Mouse (Mus musculus) brain, adult 2 months (tissue): ENCODE results near the gene Iglon5.
A peak's percentile ranks its signal among the peaks of the same experiment; 100 is the strongest.

Experiments
- DNase-seq: peaks from one replicate; pipeline ENCODE4 v3.0.0; 2011; ENCODE audit warnings: low read depth, low spot score

The Iglon5 gene

DNA sequence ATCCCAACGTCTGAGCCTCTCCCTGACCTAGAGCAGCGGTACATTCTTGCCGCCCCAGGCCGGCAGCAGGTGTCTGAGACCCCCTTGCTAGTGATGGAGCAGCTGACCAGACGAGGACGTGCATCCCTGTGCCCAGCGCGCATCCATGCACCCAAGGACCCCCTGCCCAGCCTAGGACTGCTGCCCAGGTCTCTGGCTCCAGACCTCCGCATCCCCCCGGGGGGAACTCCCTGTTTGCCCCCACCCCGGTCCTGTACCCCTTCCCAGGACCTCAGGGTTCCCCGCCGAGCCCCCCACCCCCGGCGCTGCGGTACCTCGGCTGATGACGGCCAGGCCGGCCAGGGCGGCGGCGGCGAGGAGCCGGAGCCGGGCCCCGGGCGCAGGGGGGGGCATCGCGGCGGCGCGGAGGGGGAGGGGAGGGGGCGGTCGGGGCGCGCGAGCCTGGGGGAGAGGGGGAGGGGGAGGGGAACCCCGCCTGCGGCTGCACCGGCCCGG lies at the start of gene Iglon5:
Iglon5 (minus strand) TSS at position 445 of the 495 bp plus-strand sequence.
- DNase-seq, result no peak

GRCm38 (mm10) chr7:43538524-43538923 lies 48.6 kb upstream of the Iglon5 start:
- DNase-seq, result no peak

GRCm38 (mm10) chr7:43532936-43533505 lies 43.1 kb upstream of the Iglon5 start:
- peak; percentile 31 for DNase-seq

DNA sequence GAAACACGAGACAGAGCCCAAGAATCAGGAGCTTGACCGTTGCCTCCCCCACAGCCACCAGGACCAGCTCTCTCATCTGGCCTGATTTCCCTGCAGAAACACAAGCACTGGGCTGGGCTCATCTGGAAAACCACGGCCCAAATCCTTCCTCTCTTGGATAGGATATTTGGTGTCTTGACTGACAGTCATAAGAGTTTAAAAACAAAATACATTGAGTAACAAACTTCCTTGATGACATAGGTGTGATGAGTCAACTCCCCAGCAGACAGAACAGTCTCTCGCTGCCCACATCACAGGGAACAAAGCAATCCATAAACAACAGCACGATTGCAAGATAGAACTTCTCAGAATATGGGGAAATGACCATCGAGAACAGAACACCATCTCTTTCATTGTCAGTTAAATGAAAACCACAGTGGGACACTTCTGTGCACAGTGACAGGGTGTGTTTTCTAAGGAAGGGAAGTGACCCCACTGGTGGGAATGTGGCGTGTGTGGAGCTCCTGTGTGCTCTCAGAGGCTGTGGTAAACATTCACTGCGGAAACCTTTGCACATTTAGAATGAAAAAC lies 40.4 kb upstream of the Iglon5 start:
- no peak for DNase-seq

DNA sequence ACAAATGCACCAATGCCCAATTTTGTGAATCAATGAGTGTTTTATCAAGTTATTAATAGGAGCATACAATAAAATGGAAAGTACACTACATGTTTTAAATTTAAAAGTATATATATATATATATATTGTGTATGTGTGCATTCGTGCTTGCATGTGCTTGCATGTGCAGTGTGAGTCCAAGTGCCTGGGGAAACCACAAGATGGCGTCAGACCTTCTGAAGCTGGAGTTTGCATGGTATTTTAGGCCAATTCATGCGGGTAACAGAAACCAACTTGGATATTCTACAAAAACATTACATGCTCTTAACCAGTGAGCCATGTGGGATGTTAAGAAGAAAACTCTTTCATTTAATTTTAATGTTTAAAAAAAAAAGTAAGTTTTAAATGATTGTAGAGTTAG lies 35.4 kb upstream of the Iglon5 start:
- peak; percentile 20 for DNase-seq

- DNase-seq, result no peak
Measured at GRCm38 (mm10) chr7:43522776-43523175, 32.9 kb upstream of the Iglon5 start.

GRCm38 (mm10) chr7:43518341-43518740 lies 28.5 kb upstream of the Iglon5 start:
- peak; percentile 71 for DNase-seq

DNA sequence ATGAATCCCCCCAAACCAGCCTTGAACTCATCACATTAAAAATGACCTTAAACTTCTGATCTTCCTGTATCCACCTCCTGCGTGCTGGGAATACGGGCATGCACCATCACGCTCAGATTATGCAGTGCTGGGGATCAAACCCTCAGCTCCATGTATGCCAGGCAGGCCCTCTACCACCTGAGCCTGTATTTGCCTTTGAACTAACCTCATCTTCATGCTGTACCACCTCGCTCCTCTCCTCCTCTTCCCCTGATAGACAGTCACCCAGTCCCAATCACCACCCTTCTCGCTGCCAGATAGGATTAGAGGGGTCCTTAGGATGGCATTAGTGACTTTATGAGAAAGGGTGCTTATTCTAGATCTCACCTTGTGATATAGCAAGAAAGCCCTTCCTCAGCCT lies 25.2 kb upstream of the Iglon5 start:
- DNase-seq, result no peak

- no peak for DNase-seq
Measured at GRCm38 (mm10) chr7:43512519-43512918, 22.6 kb upstream of the Iglon5 start.

GRCm38 (mm10) chr7:43511707-43512478 lies 22.0 kb upstream of the Iglon5 start:
- no peak for DNase-seq

GRCm38 (mm10) chr7:43495343-43496021 lies 5.6 kb upstream of the Iglon5 start:
- DNase-seq, result peak; percentile 94

DNA sequence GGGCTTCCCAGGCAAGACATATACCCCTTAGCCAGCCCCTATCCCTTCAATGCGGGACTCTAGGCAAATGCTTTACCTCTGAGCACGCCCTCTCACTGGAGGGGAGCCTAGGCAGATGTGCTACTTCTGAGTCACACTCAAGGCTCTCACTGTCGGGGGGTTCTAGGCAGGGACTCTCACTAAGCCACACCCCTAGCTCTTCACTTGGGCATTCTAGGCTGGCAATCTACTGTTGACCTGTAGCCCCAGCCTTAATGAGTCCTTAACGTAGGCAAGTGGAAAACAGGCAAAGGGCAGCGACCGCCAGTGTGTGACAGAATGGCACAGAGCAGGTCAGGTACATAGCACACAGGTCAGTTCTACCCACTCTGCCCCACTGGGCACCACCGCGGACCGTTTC lies 986 bp upstream of the Iglon5 start:
- no peak for DNase-seq

DNA sequence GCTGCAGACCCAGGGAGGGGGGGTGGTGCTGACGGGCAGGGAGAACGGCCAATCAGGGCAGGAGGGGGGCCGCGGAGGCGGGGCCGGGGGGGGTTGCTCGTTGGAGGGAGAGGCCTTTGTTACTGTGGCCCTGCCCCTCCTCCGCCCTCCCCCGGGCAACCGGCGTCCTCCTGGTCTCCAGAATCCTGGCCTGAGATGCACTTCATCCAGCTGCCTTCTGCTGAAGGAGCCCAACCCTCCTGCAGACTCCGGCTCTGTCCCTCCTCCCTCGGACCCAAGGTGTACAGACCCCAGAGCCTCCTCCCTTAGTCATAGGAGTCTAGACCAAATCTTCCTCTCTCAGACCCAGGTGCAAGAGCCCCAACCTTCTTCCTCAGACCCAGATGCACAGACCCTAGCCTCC lies 308 bp upstream of the Iglon5 start:
- peak; percentile 93 for DNase-seq

GRCm38 (mm10) chr7:43488646-43489045 lies 1.2 kb downstream of the Iglon5 start:
- DNase-seq, result peak; percentile 83

- no peak for DNase-seq
Measured at GRCm38 (mm10) chr7:43483236-43483635, 6.6 kb downstream of the Iglon5 start.

DNA sequence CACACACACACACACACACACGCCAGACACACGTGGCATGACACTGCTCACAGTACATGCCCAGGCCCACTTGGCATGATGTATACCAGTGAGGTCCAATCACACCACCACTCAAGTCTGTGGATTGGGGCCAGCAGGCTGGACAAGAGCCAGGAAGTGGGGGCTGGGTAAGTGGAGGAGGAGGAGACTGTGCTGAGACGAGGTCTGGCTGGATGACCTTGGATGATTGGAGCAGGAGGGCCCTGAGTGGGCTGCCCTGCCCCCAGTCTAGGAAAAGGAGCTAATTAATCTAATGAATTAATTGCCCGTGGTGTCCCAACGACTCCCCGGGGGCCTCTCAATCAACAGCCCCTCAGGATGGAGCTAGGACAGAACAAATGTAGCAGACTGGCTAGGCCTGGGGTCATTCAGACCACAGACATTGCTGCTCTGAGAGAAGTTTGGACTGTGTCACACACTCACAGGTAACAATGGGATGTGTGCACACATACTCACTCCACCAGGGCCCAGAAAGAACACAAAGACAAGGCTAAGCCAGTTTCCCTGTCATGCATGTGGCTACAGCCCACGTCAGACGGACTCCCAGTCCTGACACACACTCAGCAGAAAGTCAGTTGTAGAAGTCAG lies 7.7 kb downstream of the Iglon5 start:
- no peak for DNase-seq

GRCm38 (mm10) chr7:43481191-43481590 lies 8.7 kb downstream of the Iglon5 start:
- peak; percentile 95 for DNase-seq

- no peak for DNase-seq
Measured at GRCm38 (mm10) chr7:43476376-43476775, 13.5 kb downstream of the Iglon5 start.

DNA sequence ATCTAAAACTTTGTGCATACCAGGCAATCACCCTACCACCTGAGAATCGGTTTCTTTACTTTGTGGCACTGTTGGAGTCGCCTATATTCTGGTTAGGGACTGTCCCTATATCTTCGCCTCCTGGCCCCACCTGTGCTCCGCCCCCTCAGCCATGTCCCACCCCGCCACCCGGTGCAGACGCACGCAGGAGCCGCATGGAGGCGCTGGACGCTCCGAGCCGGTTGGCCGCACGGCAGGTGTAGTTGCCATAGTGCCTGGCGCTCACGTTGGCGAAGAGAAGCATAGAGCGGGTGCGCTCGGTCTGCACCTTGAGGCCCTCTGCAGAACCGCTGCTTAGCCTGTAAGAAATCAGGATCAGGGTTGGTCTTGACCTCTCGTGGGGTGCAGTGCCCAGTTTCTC lies 14.2 kb downstream of the Iglon5 start:
- no peak for DNase-seq

DNA sequence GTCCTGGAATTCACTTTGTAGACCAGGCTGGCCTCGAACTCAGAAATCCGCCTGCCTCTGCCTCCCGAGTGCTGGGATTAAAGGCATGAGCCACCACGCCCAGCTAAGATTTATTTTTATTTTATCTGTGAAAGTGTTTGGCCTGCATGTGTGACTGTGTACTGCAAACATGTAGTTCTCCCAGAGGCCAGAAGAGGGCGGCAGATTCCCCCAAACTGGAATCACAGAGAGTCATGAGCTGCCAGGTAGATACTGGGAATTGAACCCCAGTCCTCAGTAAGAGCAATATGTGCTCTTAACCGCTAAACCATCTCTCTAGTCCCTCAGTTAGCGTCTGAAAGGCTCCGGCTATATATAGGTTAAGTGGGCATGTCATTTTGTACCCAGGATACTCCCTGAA lies 19.5 kb downstream of the Iglon5 start:
- DNase-seq, result peak; percentile 59

- peak; percentile 86 for DNase-seq
Measured at GRCm38 (mm10) chr7:43466099-43466694, 23.7 kb downstream of the Iglon5 start.
